Mouse (Mus musculus): Measurements from ENCODE around the gene Fam166a. TPM values are rescaled to one million over a fixed set of nuclear protein-coding genes. Genes with fewer than 3 reads are reported as not detected.

Gene Fam166a
- total RNA-seq, 2 experiments from 2014 or later: not detected

DNA sequence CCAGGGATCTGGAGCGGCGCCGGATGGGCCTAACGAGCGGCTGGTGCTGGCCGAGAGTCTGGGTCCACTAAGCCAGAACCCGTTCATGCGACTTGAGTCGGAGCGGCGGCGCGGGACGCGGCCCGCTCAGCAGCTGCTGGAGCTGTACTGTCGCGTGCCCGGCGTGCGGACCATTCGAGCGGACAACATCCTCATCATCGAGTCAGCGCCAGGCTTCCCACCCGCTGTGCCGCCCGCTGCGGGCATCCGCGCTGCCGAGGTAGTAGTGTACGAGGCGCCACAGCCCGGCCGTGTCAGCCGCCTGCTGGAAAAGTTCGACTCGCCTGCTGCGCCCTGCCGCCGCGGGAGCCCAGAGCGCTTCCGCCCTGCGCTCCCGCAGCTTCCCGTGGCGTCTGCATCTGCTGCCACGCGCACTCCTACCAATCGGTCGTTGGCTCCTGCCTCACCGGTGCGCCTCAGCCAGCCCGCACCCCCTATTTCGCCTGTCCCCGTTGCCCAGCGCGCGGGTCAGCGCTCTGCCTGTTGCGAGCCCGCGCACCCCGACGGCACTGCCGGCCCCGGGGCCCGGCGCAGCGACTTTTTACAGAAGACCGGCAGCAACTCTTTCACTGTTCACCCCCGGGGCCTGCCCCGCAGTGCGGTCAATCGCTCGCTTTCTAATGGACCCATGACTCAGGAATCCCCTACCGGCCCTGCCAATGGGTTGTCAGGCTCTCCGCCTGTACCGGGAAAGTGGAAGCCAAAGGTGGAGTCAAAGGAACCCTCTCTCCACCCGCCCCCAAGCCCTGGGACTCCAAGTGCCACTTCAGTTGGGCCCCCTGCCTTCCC lies 44.5 kb downstream of the Fam166a start:
- no peak for DNase-seq (ENCODE audit: low spot score in 2 of 2)

DNA sequence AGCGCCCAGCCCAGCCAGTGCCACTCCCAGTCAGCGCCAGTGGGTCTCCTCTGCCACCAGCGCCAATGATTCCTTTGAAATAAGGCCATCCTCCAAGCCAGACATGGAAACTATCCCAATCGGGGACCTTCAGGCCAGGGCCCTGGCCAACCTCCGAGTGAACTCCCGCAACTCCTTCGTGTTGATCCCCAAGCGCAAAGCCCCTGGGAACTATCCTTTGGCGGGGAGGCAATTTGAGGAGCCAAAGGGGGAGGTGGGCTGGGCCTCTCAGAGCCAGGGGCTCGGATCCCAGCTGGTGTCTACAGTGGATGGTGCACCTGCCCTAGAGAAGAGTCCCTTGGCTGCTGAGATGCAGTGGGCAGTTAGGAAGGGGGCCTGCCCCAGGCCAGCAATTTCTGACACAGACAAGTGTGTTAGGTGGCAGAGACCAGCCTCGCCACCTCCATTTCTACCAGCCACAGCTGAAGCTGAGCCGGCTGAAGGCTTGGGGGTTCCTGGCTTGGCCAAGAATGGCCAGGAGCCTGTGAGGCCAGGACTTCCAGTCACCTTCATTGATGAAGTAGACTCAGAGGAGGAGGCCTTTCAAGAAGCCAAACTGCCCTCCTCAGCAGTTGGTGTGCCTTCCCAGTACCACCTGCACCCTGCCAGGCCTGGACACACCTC lies 45.2 kb downstream of the Fam166a start:
- peak overlapping the region; percentile 88 for H3K27ac ChIP-seq

More for the DNA sequence above, 44.5 kb downstream of the Fam166a start:
- Histone ChIP-seq H3K4me3 (peak overlapping the region; percentile 95), H3K27ac (peak overlapping the region; percentile 88)
- no peak for TF ChIP-seq CTCF (conservative IDR thresholded peaks at IDR 0.05)

DNA sequence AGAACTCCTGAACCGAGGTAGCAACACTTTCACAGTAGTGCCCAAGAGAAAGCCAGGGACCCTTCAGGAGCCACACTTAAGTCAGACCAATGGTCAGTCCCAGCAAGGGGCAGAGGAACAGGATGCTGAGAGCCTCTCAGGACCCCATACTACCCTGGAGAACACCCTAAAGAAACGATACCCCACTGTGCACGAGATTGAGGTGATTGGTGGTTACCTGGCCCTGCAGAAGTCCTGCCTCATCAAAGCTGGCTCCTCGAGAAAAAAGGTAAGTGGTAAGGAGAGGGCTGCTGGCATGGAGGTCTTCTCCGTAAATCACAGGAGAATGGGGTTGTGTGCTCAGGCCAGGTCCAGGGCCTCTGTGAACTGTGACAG lies 45.7 kb downstream of the Fam166a start:
- no peak for DNase-seq (ENCODE audit: low spot score in 2 of 2)
- Histone ChIP-seq H3K4me3 (peak overlapping the region; percentile 95), H3K27ac (peak overlapping the region; percentile 88)
- TF ChIP-seq CTCF (conservative IDR thresholded peaks at IDR 0.05): no peak

More for the DNA sequence above, 45.2 kb downstream of the Fam166a start:
- TF ChIP-seq CTCF (conservative IDR thresholded peaks at IDR 0.05): no peak
- DNase-seq (ENCODE audit: low spot score in 2 of 2): no peak
- peak overlapping the region; percentile 95 for H3K4me3 ChIP-seq

DNA sequence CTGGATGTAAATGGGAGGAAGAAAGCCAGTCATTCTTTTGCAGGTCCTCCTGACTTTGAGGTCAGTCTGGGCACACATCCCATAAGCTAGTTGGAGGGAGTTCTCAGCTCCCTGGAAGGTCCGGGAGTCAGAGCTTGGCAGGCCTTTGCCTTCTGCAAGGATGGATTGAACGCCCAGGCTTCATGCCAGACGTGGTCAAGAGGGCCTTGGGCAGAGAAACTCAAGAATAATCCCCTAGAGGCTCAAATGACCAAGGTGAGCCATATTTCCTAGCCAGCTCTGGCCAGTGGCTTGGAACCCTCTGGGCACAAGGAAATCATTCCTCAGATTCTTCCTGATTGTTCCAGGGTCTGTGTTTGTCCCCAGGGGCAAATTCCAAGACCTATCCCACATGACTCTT lies 46.3 kb downstream of the Fam166a start:
- TF ChIP-seq CTCF (conservative IDR thresholded peaks at IDR 0.05): no peak
- no peak for DNase-seq (ENCODE audit: low spot score in 2 of 2)
- H3K4me3 ChIP-seq: peak overlapping the region; percentile 95
- H3K27ac ChIP-seq: peak overlapping the region; percentile 88

DNA sequence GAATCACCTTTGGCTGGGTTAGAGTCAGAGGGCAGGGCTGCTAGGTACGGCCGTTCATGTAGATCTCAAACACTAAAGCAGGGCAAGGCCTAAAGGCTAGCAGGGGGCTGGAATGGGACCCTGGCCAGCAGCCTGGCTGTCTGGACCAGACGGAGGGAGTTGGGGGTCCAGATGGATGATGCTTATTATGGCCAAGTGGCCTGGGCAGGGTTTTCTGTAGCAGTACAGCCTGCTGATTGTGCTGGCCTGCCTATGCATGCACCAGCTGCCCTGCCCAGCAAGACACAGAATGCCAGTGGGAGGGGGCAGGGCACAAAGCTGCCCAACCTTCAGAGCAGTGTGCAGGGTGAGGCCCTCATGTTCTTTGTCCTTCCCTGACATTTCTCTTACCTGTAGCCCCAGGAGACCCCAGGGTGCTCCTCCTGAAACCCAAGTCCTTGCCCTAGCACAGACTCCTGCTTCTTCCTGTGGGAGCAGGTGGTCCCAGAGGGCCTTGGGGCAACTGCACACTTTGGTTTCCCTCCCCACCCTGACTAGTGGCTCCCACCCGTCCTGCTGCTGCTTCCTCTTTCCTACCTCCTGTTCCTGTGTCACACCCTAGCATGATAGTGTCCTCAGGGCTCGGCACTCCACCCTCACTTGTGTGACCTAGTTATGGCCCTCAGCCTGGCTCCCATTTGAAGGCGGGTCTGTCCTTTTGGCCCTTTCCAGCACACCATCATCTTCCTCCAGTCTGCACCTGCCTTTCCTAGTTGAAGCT lies 47.5 kb downstream of the Fam166a start:
- Histone ChIP-seq H3K4me3 (peak overlapping the region; percentile 34), H3K27ac (peak overlapping the region; percentile 88)
- TF ChIP-seq CTCF (conservative IDR thresholded peaks at IDR 0.05): no peak
- peak in 1 of 2 experiments; percentile 30 for DNase-seq (ENCODE audit: low spot score in 2 of 2)

DNA sequence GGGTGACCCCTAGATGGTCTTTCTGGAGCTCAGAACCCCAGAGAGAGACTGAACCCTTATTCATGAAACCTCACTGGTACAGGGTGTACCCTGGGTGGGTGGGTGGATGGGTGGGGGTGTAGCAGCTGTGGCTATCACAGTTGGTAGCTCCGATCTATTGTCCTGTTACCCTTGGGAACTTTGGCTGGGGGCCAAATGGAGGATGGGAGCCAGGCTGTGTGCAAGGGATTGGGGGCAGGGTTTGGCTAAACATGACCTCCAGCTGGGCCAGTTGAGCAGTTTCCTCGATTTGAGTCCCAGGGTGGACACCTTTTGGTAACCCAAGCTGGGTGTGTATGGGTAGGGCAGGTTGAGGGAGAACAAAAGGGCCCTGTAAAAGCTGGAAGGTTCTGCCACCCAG lies 48.2 kb downstream of the Fam166a start:
- peak overlapping the region; percentile 34 for H3K4me3 ChIP-seq
- TF ChIP-seq CTCF (conservative IDR thresholded peaks at IDR 0.05): no peak
- DNase-seq (ENCODE audit: low spot score in 2 of 2): peak; percentile 52 to 62
- H3K27ac ChIP-seq: peak overlapping the region; percentile 88

DNA sequence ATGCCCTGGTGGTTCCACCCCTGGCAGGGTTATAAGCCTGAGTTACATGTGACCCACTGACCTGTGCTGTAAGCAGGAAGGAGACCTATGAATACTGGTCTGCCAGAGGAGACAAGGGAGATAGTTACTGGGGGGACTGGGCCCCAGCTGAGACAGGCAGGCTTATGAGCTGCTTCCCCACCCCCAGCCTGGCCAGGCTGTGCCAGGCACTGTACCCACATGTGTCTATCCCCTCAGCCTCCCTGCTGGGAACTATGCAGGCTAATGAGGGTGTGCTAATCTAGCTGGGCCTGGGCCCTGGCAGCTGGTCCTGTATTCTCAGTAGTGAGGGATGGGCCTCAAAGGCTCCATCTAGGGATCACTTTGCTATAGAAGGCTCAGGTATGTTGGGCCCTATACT lies 48.7 kb downstream of the Fam166a start:
- DNase-seq (ENCODE audit: low spot score in 2 of 2): peak; percentile 34 to 38
- no peak for TF ChIP-seq CTCF (conservative IDR thresholded peaks at IDR 0.05)
- Histone ChIP-seq H3K4me3 (no peak overlapping the region), H3K27ac (peak overlapping the region; percentile 88)

DNA sequence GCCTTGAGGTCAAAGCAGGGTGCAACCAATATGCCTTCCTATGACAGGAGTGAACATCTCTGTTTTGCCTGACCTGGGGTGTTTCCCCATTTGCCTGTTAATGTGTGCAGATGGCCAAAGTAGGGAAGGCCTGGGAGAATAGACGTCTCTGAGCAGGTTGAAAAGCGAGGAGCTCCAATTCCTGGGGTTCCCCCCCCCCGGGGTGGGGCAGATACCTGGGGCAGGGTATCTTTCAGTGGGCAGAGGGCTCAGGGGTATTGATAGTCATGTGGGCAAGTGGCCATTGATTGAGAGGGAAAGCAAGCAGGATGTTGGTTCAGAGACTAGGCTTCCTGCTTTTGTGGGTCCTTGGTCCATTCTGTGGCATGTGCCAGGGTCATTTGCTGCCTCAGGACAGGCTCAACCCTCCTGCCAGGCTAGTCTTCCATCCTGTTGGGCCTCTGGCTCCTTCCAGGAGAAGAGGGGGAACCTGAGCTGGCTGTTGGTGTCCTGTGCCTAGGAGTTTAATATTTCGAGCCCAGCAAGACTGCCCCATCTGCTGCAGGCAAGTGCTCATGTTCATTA lies 49.3 kb downstream of the Fam166a start:
- Histone ChIP-seq H3K27ac (peak overlapping the region; percentile 88), H3K4me3 (no peak overlapping the region; the same call in 1 of the 2 replicates)
- DNase-seq (ENCODE audit: low spot score in 2 of 2): no peak
- TF ChIP-seq CTCF (conservative IDR thresholded peaks at IDR 0.05): no peak

Other genes starting within 250 kb of the Fam166a start
- 10 to 100 TPM; 84.0 to 86.9 TPM for gene Mrpl41, start 243.6 kb upstream of the Fam166a start, total RNA-seq (2021)
- 10 to 100 TPM; 30.7 to 31.4 TPM for gene Pnpla7, start 242.7 kb upstream of the Fam166a start, total RNA-seq (2021)
- gene Nsmf, start 164.4 kb upstream of the Fam166a start, total RNA-seq (2021): 1,000 to 10,000 TPM in 1 of 2 experiments, 100 to 1,000 TPM in 1; 975 to 1,037 TPM
- not detected for gene Entpd8, start 138.4 kb upstream of the Fam166a start, total RNA-seq (2021)
- gene Noxa1, start 123.6 kb upstream of the Fam166a start, total RNA-seq (2021): not detected
- 10 to 100 TPM; 21.3 to 21.9 TPM for gene Nrarp, start 38.0 kb upstream of the Fam166a start, total RNA-seq (2021)
- 1 to 10 TPM; 2.2 to 3.0 TPM for gene Tor4a, start 21.9 kb upstream of the Fam166a start, total RNA-seq (2021)
- 10 to 100 TPM; 57.0 to 58.5 TPM for gene Nelfb, start 7.3 kb upstream of the Fam166a start, total RNA-seq (2021)
- gene Stpg3, start 4.1 kb upstream of the Fam166a start, total RNA-seq (2021): under 1 TPM in 1 of 2 experiments, not detected in 1; 0.33 TPM
- 100 to 1,000 TPM; 305 to 309 TPM for gene Tubb4b, start 6.0 kb downstream of the Fam166a start, total RNA-seq (2021)
- gene Slc34a3, start 15.6 kb downstream of the Fam166a start, total RNA-seq (2021): not detected
- gene Rnf224, start 18.0 kb downstream of the Fam166a start, total RNA-seq (2021): not detected
- 100 to 1,000 TPM; 228 to 232 TPM for gene Rnf208, start 23.5 kb downstream of the Fam166a start, total RNA-seq (2021)
- gene Cysrt1, start 23.7 kb downstream of the Fam166a start, total RNA-seq (2021): not detected
- gene AL732309.1, start 28.1 kb downstream of the Fam166a start, total RNA-seq (2021): 1 to 10 TPM; 2.2 to 2.4 TPM
- 10 to 100 TPM; 35.1 to 35.8 TPM for gene Tmem203, start 36.7 kb downstream of the Fam166a start, total RNA-seq (2021)
- 10 to 100 TPM; 21.5 to 23.8 TPM for gene Tprn, start 43.9 kb downstream of the Fam166a start, total RNA-seq (2021)
- 10 to 100 TPM; 64.5 to 69.3 TPM for gene Ssna1, start 53.7 kb downstream of the Fam166a start, total RNA-seq (2021)
- 10 to 100 TPM; 84.6 to 84.7 TPM for gene Anapc2, start 53.7 kb downstream of the Fam166a start, total RNA-seq (2021)
- not detected for gene Tmem210, start 69.4 kb downstream of the Fam166a start, total RNA-seq (2021)
- gene Lrrc26, start 71.2 kb downstream of the Fam166a start, total RNA-seq (2021): not detected
- 100 to 1,000 TPM; 443 to 449 TPM for gene Grin1, start 100.4 kb downstream of the Fam166a start, total RNA-seq (2021)
- gene Man1b1, start 113.6 kb downstream of the Fam166a start, total RNA-seq (2021): 10 to 100 TPM; 56.4 to 58.0 TPM
- gene Dpp7, start 137.6 kb downstream of the Fam166a start, total RNA-seq (2021): 10 to 100 TPM; 32.1 to 36.2 TPM
- 10 to 100 TPM; 14.6 to 19.8 TPM for gene Uap1l1, start 146.9 kb downstream of the Fam166a start, total RNA-seq (2021)
- gene Sapcd2, start 153.6 kb downstream of the Fam166a start, total RNA-seq (2021): 1 to 10 TPM; 3.0 to 4.0 TPM
- gene Entpd2, start 177.1 kb downstream of the Fam166a start, total RNA-seq (2021): 10 to 100 TPM; 14.6 to 16.6 TPM
- gene Npdc1, start 180.6 kb downstream of the Fam166a start, total RNA-seq (2021): 100 to 1,000 TPM; 429 to 433 TPM
- under 1 TPM in 1 of 2 experiments, not detected in 1; 0.37 TPM for gene Fut7, start 204.5 kb downstream of the Fam166a start, total RNA-seq (2021)
- gene Abca2, start 210.0 kb downstream of the Fam166a start, total RNA-seq (2021): 100 to 1,000 TPM; 159 to 167 TPM
- under 1 TPM in 1 of 2 experiments, not detected in 1; 0.49 TPM for gene Clic3, start 238.1 kb downstream of the Fam166a start, total RNA-seq (2021)
- 10 to 100 TPM; 55.7 to 62.1 TPM for gene Paxx, start 242.3 kb downstream of the Fam166a start, total RNA-seq (2021)

Data from layer of hippocampus, adult 2 months (tissue).